Mouse (Mus musculus) midbrain, embryonic 13.5 days (tissue): Measurements from ENCODE around the gene Olfr552. TPM values are rescaled to one million over a fixed set of nuclear protein-coding genes. Genes with fewer than 3 reads are reported as not detected.

Experiments
- ATAC-seq: fragments of 200-750 bp; cut with Nextera tagmentation; 2 replicates; pipeline ENCODE4 v1.8.0; 2017; ENCODE audit warnings: mild to moderate bottlenecking, moderate TSS enrichment, moderate library complexity
- H3K27ac ChIP-seq: fragments of 300-500 bp; sonication (generic); 2 replicates; pipeline ENCODE4 v1.5.1; 2015; ENCODE audit warnings: inconsistent platforms, mild to moderate bottlenecking, moderate library complexity
- H3K27me3 ChIP-seq: fragments of 300-500 bp; sonication (generic); 2 replicates; pipeline ENCODE4 v1.6.1; 2015; ENCODE audit warnings: mild to moderate bottlenecking, inconsistent platforms
- H3K36me3 ChIP-seq: fragments of 300-500 bp; sonication (generic); 2 replicates; pipeline ENCODE4 v1.6.1; 2015; ENCODE audit warnings: mild to moderate bottlenecking, inconsistent platforms
- H3K4me1 ChIP-seq: fragments of 300-500 bp; sonication (generic); replicated peaks from 2 replicates; pipeline ENCODE4 v1.6.1; 2015; ENCODE audit warnings: inconsistent platforms
- H3K4me2 ChIP-seq: fragments of 300-500 bp; sonication (generic); replicated peaks from 2 replicates; pipeline ENCODE4 v1.6.1; 2015; ENCODE audit warnings: moderate library complexity, mild to moderate bottlenecking, inconsistent platforms
- H3K4me3 ChIP-seq: fragments of 300-500 bp; sonication (generic); replicated peaks from 2 replicates; pipeline ENCODE4 v1.5.1; 2015; ENCODE audit warnings: mild to moderate bottlenecking, inconsistent platforms
- H3K9ac ChIP-seq: fragments of 300-500 bp; sonication (generic); replicated peaks from 2 replicates; pipeline ENCODE4 v1.6.1; 2015; ENCODE audit warnings: mild to moderate bottlenecking, inconsistent platforms
- H3K9me3 ChIP-seq: fragments of 300-500 bp; sonication (generic); 2 replicates; pipeline ENCODE4 v1.6.1; 2016; ENCODE audit warnings: mild to moderate bottlenecking, inconsistent platforms
- whole genome bisulfite sequencing: fragments of 180-500 bp; shearing (Covaris S2); methylation state at CpG from one replicate; pipeline ENCODE4 v1.1.7; 2015; 5-methylcytosine and 5-hydroxymethylcytosine counted together
- polyA plus RNA-seq: library from polyadenylated mRNA; unstranded; fragments of >200 nt; fragmentation: Nextera tagmentation; extraction: Ambion mirVana; gene quantifications from 2 replicates; pipeline ENCODE4 v1.2.1, GENCODE M21; 2015

Gene Olfr552
- not detected in 2 replicates for polyA plus RNA-seq

DNA sequence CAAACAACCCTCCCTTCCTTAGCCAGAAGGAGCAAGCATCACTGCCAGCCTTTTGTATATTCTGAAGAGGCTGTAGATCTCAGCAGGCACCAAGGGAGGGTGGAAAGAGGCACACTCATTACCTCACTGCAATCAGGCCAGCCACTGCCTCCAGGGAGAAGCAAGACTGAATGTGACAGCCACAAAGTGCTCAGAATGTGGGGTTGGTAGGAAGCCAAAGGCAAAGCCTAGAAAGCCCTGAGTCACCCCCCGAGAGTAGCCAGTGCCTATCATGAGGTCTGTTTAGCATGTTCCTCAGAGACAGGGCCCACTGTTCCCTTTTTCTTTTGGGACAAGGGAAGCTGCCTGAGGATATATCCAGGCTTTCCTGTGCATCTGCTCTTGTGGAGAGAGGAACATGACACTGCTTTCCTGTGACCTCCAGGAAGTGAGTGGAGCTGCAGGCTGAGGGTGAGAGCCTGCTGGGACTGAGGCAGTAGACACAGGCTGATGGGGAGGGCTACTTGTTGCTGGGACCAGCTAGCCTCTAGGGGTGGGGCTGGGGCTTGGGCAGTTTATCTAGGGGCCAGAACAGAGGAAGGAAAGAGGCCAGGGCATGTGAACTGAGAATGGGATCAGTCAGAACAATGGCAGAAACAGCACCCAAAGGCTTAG, at the start of gene Olfr552:
TSS of gene Olfr552 (plus strand) at position 393 of the 654 bp plus-strand sequence.
- WGBS = 76% methylated on average over 1 of the region's 1 CpGs
- no peak within 1 kb of the TSS for H3K4me3 ChIP-seq
- H3K9ac ChIP-seq = no peak within 1 kb of the TSS
- H3K4me1 ChIP-seq = no peaks in the 10 kb centered on the region
- no peak for ATAC-seq
- no peaks in the 10 kb centered on the region for H3K27me3 ChIP-seq
- H3K27ac ChIP-seq = no peak within 1 kb of the TSS
- H3K36me3 ChIP-seq = no peaks in the 10 kb centered on the region
- H3K4me2 ChIP-seq = no peak within 1 kb of the TSS
- no peaks in the 10 kb centered on the region for H3K9me3 ChIP-seq

- no peak within 1 kb of the TSS for H3K27ac ChIP-seq
- WGBS = 88% methylated on average over 3 of the region's 3 CpGs
- no peak for ATAC-seq
- H3K4me3 ChIP-seq = no peak within 1 kb of the TSS
- no peak within 1 kb of the TSS for H3K9ac ChIP-seq
- no peak within 1 kb of the TSS for H3K4me2 ChIP-seq
- no peaks in the 10 kb centered on the region for H3K9me3 ChIP-seq
- no peaks in the 10 kb centered on the region for H3K36me3 ChIP-seq
- H3K4me1 ChIP-seq = no peaks in the 10 kb centered on the region
- no peaks in the 10 kb centered on the region for H3K27me3 ChIP-seq
Measured at GRCm38 (mm10) chr7:102549570-102549969, 48.0 kb upstream of the Olfr552 start, which contains the start of gene Olfr549. TSS of gene Olfr549 (plus strand) at chr7:102549870.

DNA sequence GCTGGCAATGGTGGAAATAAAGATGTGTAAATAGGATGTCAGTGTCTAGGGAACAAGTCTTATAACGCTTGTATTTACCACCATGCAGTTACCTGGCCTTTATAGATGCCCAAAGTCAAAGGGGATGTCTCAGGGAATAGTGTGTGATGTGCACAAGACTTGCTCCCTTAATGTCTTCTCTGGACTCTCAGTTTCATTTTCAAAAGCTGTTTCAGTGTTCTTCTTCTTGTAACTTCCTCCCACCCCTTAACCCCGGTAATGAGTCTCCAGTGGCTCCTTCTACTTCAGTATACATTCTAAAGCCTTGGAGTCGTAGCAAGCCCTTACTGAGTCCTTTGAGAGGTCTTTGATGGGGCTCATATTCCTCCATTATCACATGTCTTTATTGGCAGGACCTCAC, 44.3 kb upstream of the Olfr552 start:
- Histone ChIP-seq H3K9me3 (no peaks in the 10 kb centered on the region), H3K4me2 (no peak overlapping the region)
- WGBS = 85% methylated on average over 3 of the region's 3 CpGs

GRCm38 (mm10) chr7:102564999-102565997, 32.3 kb upstream of the Olfr552 start, which contains the start of gene Trim21:
TSS of gene Trim21 (minus strand) at chr7:102565486.
- H3K27ac ChIP-seq = no peak within 1 kb of the TSS
- no peaks in the 10 kb centered on the region for H3K36me3 ChIP-seq
- peak; percentile 68 for ATAC-seq
- 23% methylated on average over 10 of the region's 10 CpGs for WGBS
- peak within 1 kb of the TSS; percentile 23 for H3K4me3 ChIP-seq
- H3K4me2 ChIP-seq = peak within 1 kb of the TSS; percentile 38
- H3K9me3 ChIP-seq = no peaks in the 10 kb centered on the region
- H3K9ac ChIP-seq = no peak within 1 kb of the TSS
- H3K27me3 ChIP-seq = no peaks in the 10 kb centered on the region
- peaks cover 8% of the 10 kb centered on the region; the same call in 1 of the 2 replicates for H3K4me1 ChIP-seq

More for the DNA sequence above, 44.3 kb upstream of the Olfr552 start:
- Histone ChIP-seq H3K9ac (no peak overlapping the region), H3K36me3 (no peaks in the 10 kb centered on the region), H3K27me3 (no peaks in the 10 kb centered on the region), H3K4me1 (no peaks in the 10 kb centered on the region), H3K27ac (no peak overlapping the region), H3K4me3 (no peak overlapping the region)
- no peak for ATAC-seq

GRCm38 (mm10) chr7:102566219-102566618, 31.4 kb upstream of the Olfr552 start:
- Histone ChIP-seq H3K36me3 (no peaks in the 10 kb centered on the region), H3K27me3 (no peaks in the 10 kb centered on the region), H3K27ac (no peak overlapping the region), H3K4me2 (no peak overlapping the region), H3K9ac (no peak overlapping the region), H3K4me1 (no peaks in the 10 kb centered on the region; the same call in 1 of the 2 replicates), H3K4me3 (no peak overlapping the region), H3K9me3 (no peaks in the 10 kb centered on the region)
- 91% methylated on average over 4 of the region's 4 CpGs for WGBS
- no peak for ATAC-seq

DNA sequence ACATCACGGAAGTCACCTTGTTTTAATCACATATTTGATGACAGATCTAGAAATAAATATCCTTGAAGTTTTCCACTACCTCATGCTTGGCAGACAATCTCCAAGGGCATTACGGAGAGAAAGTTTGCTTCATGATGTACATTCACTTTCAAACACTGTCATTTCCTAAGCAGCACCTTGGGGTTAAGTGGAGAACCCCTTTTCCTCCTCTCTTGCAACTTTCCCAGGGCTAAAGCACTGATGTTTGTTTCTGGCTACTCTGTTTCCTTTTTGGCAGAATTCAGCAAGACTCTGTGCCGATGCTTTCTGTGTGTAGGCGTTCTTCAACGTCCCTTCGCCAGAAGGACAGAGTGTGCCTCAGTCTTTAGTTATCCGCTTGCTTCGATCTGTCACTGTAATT, 26.4 kb upstream of the Olfr552 start, which contains the start of gene Olfr550:
TSS of gene Olfr550 (plus strand) at position 301 of the 400 bp plus-strand sequence.
- H3K4me1 ChIP-seq = peaks cover 13% of the 10 kb centered on the region
- no peak within 1 kb of the TSS for H3K9ac ChIP-seq
- H3K9me3 ChIP-seq = no peaks in the 10 kb centered on the region
- no peaks in the 10 kb centered on the region for H3K27me3 ChIP-seq
- no peaks in the 10 kb centered on the region for H3K36me3 ChIP-seq
- H3K4me2 ChIP-seq = no peak within 1 kb of the TSS
- no peak within 1 kb of the TSS for H3K4me3 ChIP-seq
- WGBS = 95% methylated on average over 8 of the region's 8 CpGs
- H3K27ac ChIP-seq = no peak within 1 kb of the TSS
- no peak for ATAC-seq

DNA sequence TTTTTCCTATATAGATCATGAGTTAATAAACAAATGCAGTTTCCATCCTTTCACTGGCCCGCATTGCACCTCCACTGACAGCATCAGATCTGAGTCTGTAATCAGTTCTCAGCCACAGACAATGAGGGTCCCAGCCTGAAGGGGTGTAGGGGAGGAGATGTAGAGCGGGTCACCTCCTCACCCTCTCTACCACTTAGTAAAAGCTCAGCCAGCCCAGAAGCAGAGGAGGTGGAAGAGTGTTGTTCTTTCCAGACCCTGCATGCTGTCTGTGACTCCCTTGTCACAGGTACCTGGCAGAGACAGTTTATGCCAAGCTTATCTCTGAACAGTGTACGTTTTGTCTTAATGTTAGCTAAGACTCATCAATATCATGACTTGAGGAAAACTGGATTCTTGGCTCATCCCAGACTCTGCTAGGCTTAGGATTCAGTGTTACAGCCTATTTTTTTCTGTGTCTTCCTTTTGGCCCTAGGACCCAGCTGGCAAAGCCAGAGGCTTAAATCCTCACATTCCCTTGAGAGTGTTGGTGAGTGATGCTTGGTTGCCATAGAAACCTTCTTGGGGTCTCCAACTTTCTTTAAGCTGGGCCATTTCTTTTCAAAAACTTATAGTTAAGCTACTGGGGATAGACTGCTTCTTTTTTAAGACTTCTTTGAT, 24.3 kb upstream of the Olfr552 start:
- peak overlapping the region; percentile 6; the same call in 1 of the 2 replicates for H3K27ac ChIP-seq
- ATAC-seq = peak; percentile 88

DNA sequence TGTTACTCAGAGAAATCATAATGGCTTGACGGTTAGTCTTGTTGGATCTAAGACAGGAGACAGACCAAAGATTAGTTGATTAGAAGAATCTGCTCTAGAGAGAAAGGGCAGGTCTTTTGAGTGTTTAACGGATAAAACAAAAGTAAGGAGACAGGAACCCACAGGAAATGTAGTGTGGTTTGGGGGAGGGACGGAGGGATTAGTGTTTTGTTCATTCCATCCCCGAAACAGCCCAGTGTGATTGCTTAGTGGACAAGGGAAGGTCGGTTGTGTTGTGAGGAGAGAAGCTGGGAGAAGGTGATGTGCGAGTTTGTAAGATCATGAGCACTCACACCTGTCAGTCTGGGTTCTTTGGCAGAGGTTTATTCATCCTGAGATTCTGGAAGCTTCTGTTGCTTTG, 21.6 kb upstream of the Olfr552 start:
- 63% methylated on average over 6 of the region's 6 CpGs for WGBS
- H3K27me3 ChIP-seq = no peaks in the 10 kb centered on the region
- no peak for ATAC-seq

More for the DNA sequence above, 24.3 kb upstream of the Olfr552 start:
- H3K9me3 ChIP-seq = no peaks in the 10 kb centered on the region
- no peak overlapping the region for H3K4me3 ChIP-seq
- no peaks in the 10 kb centered on the region for H3K27me3 ChIP-seq
- WGBS = 35% methylated on average over 3 of the region's 3 CpGs
- no peaks in the 10 kb centered on the region for H3K36me3 ChIP-seq
- no peak overlapping the region for H3K9ac ChIP-seq
- H3K4me2 ChIP-seq = no peak overlapping the region
- H3K4me1 ChIP-seq = peaks cover 13% of the 10 kb centered on the region

GRCm38 (mm10) chr7:102591786-102592185, 5.8 kb upstream of the Olfr552 start, which contains the start of gene Olfr551:
TSS of gene Olfr551 (minus strand) at chr7:102591886.
- no peak within 1 kb of the TSS for H3K4me3 ChIP-seq
- no peaks in the 10 kb centered on the region for H3K9me3 ChIP-seq
- no peaks in the 10 kb centered on the region for H3K36me3 ChIP-seq
- no peak within 1 kb of the TSS for H3K9ac ChIP-seq
- no peak within 1 kb of the TSS for H3K4me2 ChIP-seq
- H3K27me3 ChIP-seq = no peaks in the 10 kb centered on the region
- 94% methylated on average over 3 of the region's 3 CpGs for WGBS
- H3K4me1 ChIP-seq = no peaks in the 10 kb centered on the region
- no peak for ATAC-seq
- no peak within 1 kb of the TSS for H3K27ac ChIP-seq

More for the DNA sequence above, 21.6 kb upstream of the Olfr552 start:
- Histone ChIP-seq H3K4me3 (no peak overlapping the region), H3K9me3 (no peaks in the 10 kb centered on the region), H3K4me1 (peaks cover 13% of the 10 kb centered on the region), H3K36me3 (no peaks in the 10 kb centered on the region), H3K4me2 (no peak overlapping the region), H3K9ac (no peak overlapping the region), H3K27ac (no peak overlapping the region)

DNA sequence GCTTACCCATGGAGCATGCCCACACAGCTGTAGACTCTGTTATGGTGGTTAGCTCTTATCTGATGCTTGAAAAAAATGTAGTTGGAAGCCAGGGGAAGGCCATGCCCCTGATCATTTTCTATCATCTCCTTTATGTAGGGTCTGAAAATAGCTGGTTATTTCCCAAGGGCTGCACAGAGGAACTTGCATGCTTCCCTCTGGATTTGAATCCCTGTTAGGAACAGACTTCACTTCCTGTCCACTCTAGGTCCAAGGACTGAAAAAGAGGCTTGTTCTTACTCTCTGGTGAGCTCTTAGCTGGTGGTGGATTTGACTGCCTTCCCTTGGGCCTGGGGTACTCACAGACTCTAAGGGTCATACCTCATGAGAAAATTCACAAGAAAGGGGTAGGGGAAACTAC, 20.5 kb downstream of the Olfr552 start, which contains the start of gene Olfr553:
TSS of gene Olfr553 (minus strand) at position 101 of the 400 bp plus-strand sequence.
- no peak for ATAC-seq
- no peaks in the 10 kb centered on the region for H3K9me3 ChIP-seq

GRCm38 (mm10) chr7:102619608-102620007, 22.0 kb downstream of the Olfr552 start:
- Histone ChIP-seq H3K4me1 (no peaks in the 10 kb centered on the region), H3K4me2 (no peak overlapping the region), H3K4me3 (no peak overlapping the region), H3K36me3 (no peaks in the 10 kb centered on the region), H3K9me3 (no peaks in the 10 kb centered on the region), H3K9ac (no peak overlapping the region), H3K27ac (no peak overlapping the region), H3K27me3 (no peaks in the 10 kb centered on the region)
- no peak for ATAC-seq
- WGBS = 75% methylated on average over 5 of the region's 5 CpGs

More for the DNA sequence above, 20.5 kb downstream of the Olfr552 start, which contains the start of gene Olfr553:
- H3K27ac ChIP-seq = no peak within 1 kb of the TSS
- no peaks in the 10 kb centered on the region for H3K27me3 ChIP-seq
- H3K36me3 ChIP-seq = no peaks in the 10 kb centered on the region
- no peak within 1 kb of the TSS for H3K4me3 ChIP-seq
- H3K4me2 ChIP-seq = no peak within 1 kb of the TSS
- H3K4me1 ChIP-seq = no peaks in the 10 kb centered on the region
- no peak within 1 kb of the TSS for H3K9ac ChIP-seq
